Mouse (Mus musculus) stomach, postnatal 0 days (tissue): ENCODE measurements at regions not wholly inside any gene's neighbourhood (a gene's known extent, or its start where the extent isn't known, plus 50 kb on each side); places are given as distances from the start of the nearest gene placed in this dataset.

Experiments
- CTCF ChIP-seq: IDR thresholded peaks from 2 replicates; pipeline ENCODE4 v1.5.1; 2016; ENCODE audit warnings: antibody characterized with exemption, low read depth, mild to moderate bottlenecking, moderate library complexity
- EP300 ChIP-seq: optimal IDR thresholded peaks from 2 replicates; pipeline ENCODE3; 2016; ENCODE audit warnings: antibody characterized with exemption

- TF ChIP-seq CTCF (peak; percentile 35), EP300 (no peak)
Observed at GRCm38 (mm10) chr8:101815121-101815520, 970.3 kb downstream of the Cdh11 start.
